Mouse (Mus musculus): ENCODE data around the gene Sbno1. TPM values are rescaled to one million over a fixed set of nuclear protein-coding genes. Genes with fewer than 3 reads are reported as not detected.

The Sbno1 gene
- polyA plus RNA-seq, 2 experiments from 2014 or later: 163 to 182 TPM

GRCm38 (mm10) chr5:124327510-124328364, 98.1 kb downstream of the Sbno1 start, which contains the start of the genes Mphosph9 and 2810006K23Rik:
TSS of gene Mphosph9 (minus strand) at chr5:124327972.
TSS of gene 2810006K23Rik (plus strand) at chr5:124328089.
- ATAC-seq: peak; percentile 91

- ATAC-seq: no peak
Observed at GRCm38 (mm10) chr5:124326829-124327228, 99.0 kb downstream of the Sbno1 start.

Other genes with a start within 250 kb of the Sbno1 start
- 10 to 100 TPM in 1 of 2 experiments, 1 to 10 TPM in 1; 9.3 to 11.5 TPM for gene Pitpnm2, start 176.2 kb downstream of the Sbno1 start, polyA plus RNA-seq (2017; shearing (Covaris generic))
- gene Mphosph9, start 98.0 kb downstream of the Sbno1 start, polyA plus RNA-seq (2017; shearing (Covaris generic)): 10 to 100 TPM; 16.8 to 18.6 TPM
- 10 to 100 TPM; 12.0 to 16.5 TPM for gene 2810006K23Rik, start 97.9 kb downstream of the Sbno1 start, polyA plus RNA-seq (2017; shearing (Covaris generic))
- gene Cdk2ap1, start 62.9 kb downstream of the Sbno1 start, polyA plus RNA-seq (2017; shearing (Covaris generic)): 10 to 100 TPM; 10.1 to 13.1 TPM
- gene Kmt5a, start 13.9 kb upstream of the Sbno1 start, polyA plus RNA-seq (2017; shearing (Covaris generic)): 10 to 100 TPM; 19.8 to 19.9 TPM
- gene Rilpl2, start 52.4 kb upstream of the Sbno1 start, polyA plus RNA-seq (2017; shearing (Covaris generic)): 10 to 100 TPM; 51.3 to 54.0 TPM
- gene Snrnp35, start 57.1 kb upstream of the Sbno1 start, polyA plus RNA-seq (2017; shearing (Covaris generic)): 10 to 100 TPM in 1 of 2 experiments, 1 to 10 TPM in 1; 4.7 to 14.2 TPM
- 1 to 10 TPM in 1 of 2 experiments, under 1 TPM in 1; 0.62 to 1.1 TPM for gene Rilpl1, start 105.4 kb upstream of the Sbno1 start, polyA plus RNA-seq (2017; shearing (Covaris generic))
- 10 to 100 TPM; 35.7 to 51.2 TPM for gene Tmed2, start 114.7 kb upstream of the Sbno1 start, polyA plus RNA-seq (2017; shearing (Covaris generic))
- gene Ddx55, start 126.9 kb upstream of the Sbno1 start, polyA plus RNA-seq (2017; shearing (Covaris generic)): 10 to 100 TPM; 17.2 to 22.9 TPM
- 10 to 100 TPM; 45.0 to 45.7 TPM for gene Eif2b1, start 153.1 kb upstream of the Sbno1 start, polyA plus RNA-seq (2017; shearing (Covaris generic))
- 10 to 100 TPM; 57.1 to 69.8 TPM for gene Gtf2h3, start 153.1 kb upstream of the Sbno1 start, polyA plus RNA-seq (2017; shearing (Covaris generic))
- gene Atp6v0a2, start 202.6 kb upstream of the Sbno1 start, polyA plus RNA-seq (2017; shearing (Covaris generic)): 10 to 100 TPM; 31.0 to 57.7 TPM